Mouse (Mus musculus) liver, adult 2 months (tissue): ENCODE measurements around the gene Nfkbid.

Experiments used
- CTCF ChIP-seq: fragments of 200-500 bp; IDR thresholded peaks from 2 replicates; pipeline ENCODE4 v1.5.1; 2011; ENCODE audit warnings: low read depth, low read length, control low read depth
- POLR2A ChIP-seq: fragments of 200-500 bp; IDR thresholded peaks from 2 replicates; pipeline ENCODE4 v1.6.1; 2011; ENCODE audit warnings: low read length, control low read depth; ENCODE audit not compliant: insufficient read depth; ENCODE audit errors: extremely low read depth

DNA sequence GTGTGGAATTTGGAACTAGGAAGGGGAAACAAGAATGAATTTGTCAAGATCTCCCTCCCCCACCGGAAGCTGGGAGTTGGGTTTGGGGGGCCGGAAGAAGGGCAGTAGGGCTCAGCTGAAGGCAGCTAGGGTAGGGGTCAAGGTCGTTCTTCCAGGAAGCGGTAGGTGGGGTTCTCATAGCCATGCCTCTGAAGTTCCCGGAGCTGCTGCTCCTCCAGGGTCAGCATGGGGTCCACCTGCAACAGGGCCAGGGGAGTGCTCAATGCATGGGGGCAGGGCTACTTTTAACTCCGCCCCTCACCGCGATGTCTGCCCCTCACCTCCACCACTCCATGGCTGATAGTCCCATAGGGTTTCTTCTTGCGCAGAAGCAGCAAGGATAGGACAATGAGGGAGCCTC lies 13.6 kb downstream of the Nfkbid start:
- TF ChIP-seq CTCF, result no peak
- TF ChIP-seq POLR2A, result no peak
